Mouse (Mus musculus): Measurements from ENCODE around the gene Pou2f3.

Pou2f3 gene

DNA sequence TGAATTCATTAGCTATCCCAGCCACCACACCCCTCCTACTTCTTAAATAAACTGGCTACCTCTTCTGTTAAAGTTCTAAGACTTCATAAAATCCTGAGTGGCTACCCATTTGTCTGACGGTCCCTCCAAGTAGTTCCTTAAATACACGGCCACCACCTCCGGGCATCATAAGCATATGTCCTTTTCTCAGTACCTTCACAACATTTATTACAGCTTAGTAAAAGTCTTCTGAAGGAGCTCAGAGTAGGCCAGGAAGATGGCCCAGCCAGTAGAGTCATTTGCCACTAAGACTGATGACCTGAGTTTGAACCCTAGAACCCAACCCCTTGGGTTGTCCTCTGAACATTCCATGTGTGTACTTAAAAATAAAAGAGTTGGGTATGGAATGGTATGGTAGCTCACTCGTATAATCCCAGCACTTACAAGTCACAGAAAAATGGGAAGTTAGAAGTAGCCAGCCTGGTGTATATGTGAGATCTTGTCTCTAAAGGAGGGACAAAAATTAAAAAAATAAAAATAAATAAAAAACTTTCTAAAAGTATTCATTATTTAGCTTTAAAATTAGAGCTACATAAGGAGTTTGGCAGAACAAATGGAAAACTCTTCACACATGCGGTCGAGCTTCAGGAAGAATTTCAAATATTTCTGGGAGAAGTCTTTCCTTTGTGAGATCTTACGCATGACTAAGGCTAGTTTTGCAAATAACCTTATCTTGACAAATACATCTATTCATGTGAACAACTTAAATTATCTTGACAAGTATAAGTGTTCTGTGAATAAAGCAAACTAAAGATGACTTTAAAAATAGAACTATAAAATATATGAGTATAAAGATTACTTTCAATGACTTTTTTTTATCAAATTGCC lies 125.4 kb downstream of the Pou2f3 start:
- no peak for DNase-seq (ENCODE audit: low spot score in 2 of 2)

DNA sequence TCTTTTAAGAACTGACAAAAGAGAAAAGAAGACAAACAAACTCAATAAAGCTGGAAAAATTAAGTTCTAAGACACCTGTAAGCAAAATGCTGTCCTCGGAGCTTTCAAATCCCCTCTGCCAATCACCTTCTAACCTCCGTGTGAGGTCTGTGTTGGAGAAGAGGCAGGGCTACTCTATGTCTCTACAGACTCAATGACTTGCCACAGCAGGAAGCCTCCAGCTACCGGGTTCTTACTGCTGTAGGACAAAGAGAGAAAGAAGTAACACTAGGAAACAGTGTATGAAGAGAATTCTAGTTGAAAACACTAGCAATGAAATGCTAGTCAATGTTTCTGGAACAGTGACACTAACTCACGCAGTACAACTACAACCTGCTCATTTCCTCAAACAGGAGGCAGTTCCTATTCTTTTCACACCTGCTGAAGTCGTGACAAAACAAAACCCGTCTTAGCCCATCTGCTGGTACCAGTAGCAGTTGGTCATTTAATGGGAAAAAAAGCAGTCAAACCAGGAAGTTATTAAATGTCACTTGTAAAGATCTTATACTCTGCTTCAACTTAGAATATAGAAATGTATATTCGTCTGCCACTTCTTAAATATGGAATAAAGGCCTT lies 126.6 kb downstream of the Pou2f3 start:
- DNase-seq (ENCODE audit: low spot score in 2 of 2), result no peak

DNA sequence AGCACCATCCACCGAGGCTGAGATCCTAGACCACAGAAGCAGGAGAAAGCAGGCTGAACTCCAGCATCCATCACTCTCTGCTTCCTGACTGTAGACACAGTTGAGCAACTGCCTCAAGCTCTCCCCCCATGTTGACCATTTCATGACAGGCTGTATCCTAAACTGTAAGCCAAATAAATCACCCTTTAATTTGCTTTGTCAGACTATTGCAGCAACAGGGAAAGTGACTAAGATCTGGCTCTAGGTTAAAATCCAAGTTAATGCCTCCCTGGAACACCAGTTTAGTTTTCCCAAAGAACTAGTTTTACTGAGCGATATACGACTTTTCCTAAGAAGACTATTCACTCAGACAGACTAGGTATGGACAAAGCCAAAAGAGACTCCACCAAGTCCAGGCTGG lies 131.5 kb downstream of the Pou2f3 start:
- DNase-seq (ENCODE audit: low spot score in 2 of 2), result no peak

DNA sequence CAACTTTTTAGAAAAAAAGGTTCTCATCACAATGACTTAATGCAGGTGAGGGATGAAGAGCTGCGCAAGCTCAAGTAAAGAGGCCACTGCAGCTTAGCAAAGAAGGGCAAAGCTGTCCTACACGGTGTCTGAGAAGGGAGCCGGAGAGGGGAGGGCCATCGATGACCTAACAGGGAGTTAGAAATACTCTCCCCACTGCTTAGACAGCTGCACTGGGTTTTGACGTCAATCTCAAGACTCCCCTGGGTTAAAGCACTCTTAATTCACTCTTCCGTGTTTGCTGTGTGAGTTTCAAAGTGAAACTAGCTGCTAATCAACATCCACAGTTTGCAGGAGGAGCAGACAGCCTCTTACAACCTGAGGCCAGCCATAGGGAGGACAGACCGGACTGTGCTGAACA lies 134.0 kb downstream of the Pou2f3 start:
- DNase-seq (ENCODE audit: low spot score in 2 of 2), result no peak

DNA sequence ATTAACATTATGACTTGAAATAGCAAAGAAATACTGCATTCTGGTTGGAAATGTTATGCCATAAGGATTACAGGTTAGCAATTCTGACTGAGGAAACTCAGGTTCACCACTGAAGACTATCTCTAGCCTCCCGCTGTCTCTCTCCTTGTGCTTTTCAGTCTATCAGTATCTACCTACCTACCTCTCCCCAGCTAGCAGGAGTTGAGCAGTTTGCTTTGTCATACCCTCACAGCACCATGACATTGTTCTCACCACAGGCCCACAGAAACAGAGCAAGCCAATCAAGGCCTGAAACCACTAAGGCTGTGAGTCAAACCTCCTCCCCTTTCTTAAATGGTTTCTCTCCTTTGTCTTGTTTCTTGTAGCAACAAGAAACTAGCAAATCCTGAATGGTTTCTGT lies 135.6 kb downstream of the Pou2f3 start:
- DNase-seq (ENCODE audit: low spot score in 2 of 2), result no peak
